Mouse (Mus musculus): ENCODE results near the gene 1110004F10Rik.

DNA sequence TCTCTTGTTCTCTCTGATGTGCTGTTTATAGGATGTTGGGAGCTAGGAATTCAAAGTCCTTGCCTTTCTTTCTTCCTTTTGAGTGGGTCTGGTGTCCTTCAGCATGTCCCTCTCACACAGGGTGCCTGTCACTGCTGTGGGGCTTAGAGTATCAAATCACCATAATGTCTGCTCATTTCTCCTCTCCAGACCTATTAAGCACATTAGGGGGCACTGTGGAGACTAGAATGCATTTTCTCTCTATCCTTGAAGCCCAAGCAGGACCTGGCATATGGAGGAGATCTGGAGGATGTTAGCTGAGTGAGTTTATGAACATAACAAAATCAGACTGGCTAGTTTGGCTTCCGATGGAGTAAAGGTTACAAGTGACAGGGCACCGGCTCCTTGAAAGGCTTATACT is 107.9 kb downstream of the 1110004F10Rik start:
- TF ChIP-seq CTCF (IDR thresholded peaks at IDR 0.05; ENCODE audit: insufficient read depth, low read depth, low read length) (no peak), POLR2A (IDR thresholded peaks at IDR 0.05; ENCODE audit: insufficient read depth, low read depth, low read length) (no peak)

Data from olfactory bulb, adult 2 months (tissue).